Mouse (Mus musculus): ENCODE data around the gene Gm10639. TPM values are rescaled to one million over a fixed set of nuclear protein-coding genes. Genes with fewer than 3 reads are reported as not detected.
"Not testable (repeated sequence)": the region's sequence is repeated elsewhere in the genome, so short reads cannot be mapped to it uniquely, and the experiment has no call there.

Gm10639 gene
- polyA plus RNA-seq, 1 experiment from 2014 or later = not detected

DNA sequence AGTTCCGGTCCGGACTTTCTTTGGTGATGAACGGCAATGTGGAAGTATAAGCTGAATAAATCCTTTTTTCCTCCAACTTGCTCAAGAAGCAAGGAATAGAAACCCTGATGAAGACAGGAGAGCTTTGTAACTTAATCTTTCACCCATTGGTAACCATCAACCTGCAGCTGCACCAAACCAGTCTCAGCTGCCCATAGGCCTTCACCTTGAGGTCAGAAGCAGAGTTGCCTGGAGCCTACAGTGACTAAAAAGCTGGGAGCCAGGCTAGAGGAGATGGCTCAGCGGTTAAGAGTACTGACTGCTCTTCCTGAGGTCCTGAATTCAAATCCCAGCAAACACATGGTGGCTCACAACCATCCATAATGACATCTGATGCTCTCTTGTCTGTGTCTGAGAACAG is 52.8 kb downstream of the Gm10639 start:
- ATAC-seq (replicated peaks; ENCODE audit: extremely low read depth, insufficient read depth, low FRiP score); H3K9ac ChIP-seq (ENCODE audit: low read length); H3K27ac ChIP-seq (ENCODE audit: low read length); H3K4me1 ChIP-seq (ENCODE audit: control insufficient read depth, insufficient read depth, low read length); H3K4me3 ChIP-seq (ENCODE audit: low read length); H3K27me3 ChIP-seq (ENCODE audit: control insufficient read depth, insufficient read depth, low read length); H3K36me3 ChIP-seq (ENCODE audit: control insufficient read depth, insufficient read depth); H3K4me2 ChIP-seq (ENCODE audit: low read depth, low read length); H3K9me3 ChIP-seq (replicated peaks; ENCODE audit: control insufficient read depth, low read length): not testable (repeated sequence)
- 85% methylated on average over 4 of the region's 4 CpGs for WGBS

- not testable (repeated sequence) for H3K4me2 ChIP-seq (ENCODE audit: low read depth, low read length); H3K4me1 ChIP-seq (ENCODE audit: control insufficient read depth, insufficient read depth, low read length); H3K9me3 ChIP-seq (replicated peaks; ENCODE audit: control insufficient read depth, low read length); H3K9ac ChIP-seq (ENCODE audit: low read length); H3K27me3 ChIP-seq (ENCODE audit: control insufficient read depth, insufficient read depth, low read length); H3K4me3 ChIP-seq (ENCODE audit: low read length); H3K27ac ChIP-seq (ENCODE audit: low read length); H3K36me3 ChIP-seq (ENCODE audit: control insufficient read depth, insufficient read depth); ATAC-seq (replicated peaks; ENCODE audit: extremely low read depth, insufficient read depth, low FRiP score)
- WGBS = 83% methylated on average over 9 of the region's 9 CpGs
Observed at GRCm38 (mm10) chr9:78343055-78343454, 53.3 kb downstream of the Gm10639 start.

- not testable (repeated sequence) for H3K9me3 ChIP-seq (replicated peaks; ENCODE audit: control insufficient read depth, low read length); H3K27me3 ChIP-seq (ENCODE audit: control insufficient read depth, insufficient read depth, low read length); ATAC-seq (replicated peaks; ENCODE audit: extremely low read depth, insufficient read depth, low FRiP score); H3K4me1 ChIP-seq (ENCODE audit: control insufficient read depth, insufficient read depth, low read length); H3K27ac ChIP-seq (ENCODE audit: low read length); H3K4me2 ChIP-seq (ENCODE audit: low read depth, low read length); H3K36me3 ChIP-seq (ENCODE audit: control insufficient read depth, insufficient read depth); H3K9ac ChIP-seq (ENCODE audit: low read length); H3K4me3 ChIP-seq (ENCODE audit: low read length)
- WGBS = 55% methylated on average over 3 of the region's 4 CpGs
Observed at GRCm38 (mm10) chr9:78345235-78345634, 55.5 kb downstream of the Gm10639 start.

GRCm38 (mm10) chr9:78347004-78347403 is 57.3 kb downstream of the Gm10639 start:
- no peaks in the 10 kb centered on the region for H3K27me3 ChIP-seq (ENCODE audit: control insufficient read depth, insufficient read depth, low read length)
- ATAC-seq (replicated peaks; ENCODE audit: extremely low read depth, insufficient read depth, low FRiP score) = no peak
- H3K4me3 ChIP-seq (ENCODE audit: low read length) = no peak overlapping the region
- H3K4me2 ChIP-seq (ENCODE audit: low read depth, low read length) = no peak overlapping the region
- 49% methylated on average over 3 of the region's 3 CpGs for WGBS
- no peaks in the 10 kb centered on the region for H3K9me3 ChIP-seq (replicated peaks; ENCODE audit: control insufficient read depth, low read length)
- no peak overlapping the region for H3K27ac ChIP-seq (ENCODE audit: low read length)
- no peaks in the 10 kb centered on the region for H3K36me3 ChIP-seq (ENCODE audit: control insufficient read depth, insufficient read depth)
- no peaks in the 10 kb centered on the region for H3K4me1 ChIP-seq (ENCODE audit: control insufficient read depth, insufficient read depth, low read length)
- no peak overlapping the region for H3K9ac ChIP-seq (ENCODE audit: low read length)

GRCm38 (mm10) chr9:78348206-78349004 is 58.7 kb downstream of the Gm10639 start:
- WGBS = 59% methylated on average over 6 of the region's 6 CpGs
- not testable (repeated sequence) for H3K9me3 ChIP-seq (replicated peaks; ENCODE audit: control insufficient read depth, low read length); H3K4me2 ChIP-seq (ENCODE audit: low read depth, low read length); H3K36me3 ChIP-seq (ENCODE audit: control insufficient read depth, insufficient read depth); H3K27me3 ChIP-seq (ENCODE audit: control insufficient read depth, insufficient read depth, low read length); H3K27ac ChIP-seq (ENCODE audit: low read length); H3K4me3 ChIP-seq (ENCODE audit: low read length); H3K9ac ChIP-seq (ENCODE audit: low read length); H3K4me1 ChIP-seq (ENCODE audit: control insufficient read depth, insufficient read depth, low read length); ATAC-seq (replicated peaks; ENCODE audit: extremely low read depth, insufficient read depth, low FRiP score)

DNA sequence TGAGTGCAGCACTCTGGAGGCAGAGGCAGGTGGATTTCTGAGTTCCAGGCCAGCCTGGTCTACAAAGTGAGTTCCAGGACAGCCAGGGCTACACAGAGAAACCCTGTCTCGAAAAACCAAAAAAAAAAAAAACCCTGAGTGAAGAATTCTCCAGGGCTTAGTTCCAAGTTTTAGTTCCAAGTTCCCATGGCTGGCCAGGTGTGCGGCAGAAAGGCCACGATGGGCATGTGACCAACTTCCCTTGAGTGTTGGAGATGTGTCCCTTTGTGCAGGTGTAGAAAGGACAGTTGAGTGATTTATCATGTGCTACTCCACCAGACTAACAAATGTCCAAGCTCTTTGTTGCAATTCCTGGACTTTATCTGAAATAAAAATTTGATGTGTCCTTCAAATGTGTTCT is 59.4 kb downstream of the Gm10639 start:
- H3K4me2 ChIP-seq (ENCODE audit: low read depth, low read length); ATAC-seq (replicated peaks; ENCODE audit: extremely low read depth, insufficient read depth, low FRiP score); H3K27me3 ChIP-seq (ENCODE audit: control insufficient read depth, insufficient read depth, low read length); H3K4me1 ChIP-seq (ENCODE audit: control insufficient read depth, insufficient read depth, low read length); H3K4me3 ChIP-seq (ENCODE audit: low read length); H3K27ac ChIP-seq (ENCODE audit: low read length); H3K9ac ChIP-seq (ENCODE audit: low read length); H3K9me3 ChIP-seq (replicated peaks; ENCODE audit: control insufficient read depth, low read length); H3K36me3 ChIP-seq (ENCODE audit: control insufficient read depth, insufficient read depth): not testable (repeated sequence)
- 79% methylated on average over 3 of the region's 3 CpGs for WGBS

DNA sequence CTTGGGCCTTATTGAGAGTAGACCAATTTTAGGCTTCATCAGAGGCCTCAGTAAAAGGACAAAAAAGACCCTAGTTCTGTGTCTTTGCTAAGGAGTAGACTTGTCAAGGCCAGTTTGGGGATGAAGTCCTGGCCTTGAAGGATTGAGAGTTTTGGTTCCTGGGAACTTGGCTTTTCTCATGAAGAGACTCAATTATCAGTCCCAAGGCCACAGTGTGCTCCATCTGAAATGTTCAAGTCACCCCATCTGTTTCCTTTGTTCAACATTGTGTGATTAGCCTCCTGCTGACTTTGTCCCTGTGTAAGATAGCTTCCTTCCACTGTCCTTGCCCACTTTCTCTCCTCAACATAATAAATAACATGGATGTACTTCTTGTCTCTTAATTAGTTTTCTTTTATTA is 60.3 kb downstream of the Gm10639 start:
- H3K4me2 ChIP-seq (ENCODE audit: low read depth, low read length); H3K36me3 ChIP-seq (ENCODE audit: control insufficient read depth, insufficient read depth); H3K9ac ChIP-seq (ENCODE audit: low read length); H3K27ac ChIP-seq (ENCODE audit: low read length); H3K4me3 ChIP-seq (ENCODE audit: low read length); H3K4me1 ChIP-seq (ENCODE audit: control insufficient read depth, insufficient read depth, low read length); H3K27me3 ChIP-seq (ENCODE audit: control insufficient read depth, insufficient read depth, low read length); H3K9me3 ChIP-seq (replicated peaks; ENCODE audit: control insufficient read depth, low read length); ATAC-seq (replicated peaks; ENCODE audit: extremely low read depth, insufficient read depth, low FRiP score): not testable (repeated sequence)

DNA sequence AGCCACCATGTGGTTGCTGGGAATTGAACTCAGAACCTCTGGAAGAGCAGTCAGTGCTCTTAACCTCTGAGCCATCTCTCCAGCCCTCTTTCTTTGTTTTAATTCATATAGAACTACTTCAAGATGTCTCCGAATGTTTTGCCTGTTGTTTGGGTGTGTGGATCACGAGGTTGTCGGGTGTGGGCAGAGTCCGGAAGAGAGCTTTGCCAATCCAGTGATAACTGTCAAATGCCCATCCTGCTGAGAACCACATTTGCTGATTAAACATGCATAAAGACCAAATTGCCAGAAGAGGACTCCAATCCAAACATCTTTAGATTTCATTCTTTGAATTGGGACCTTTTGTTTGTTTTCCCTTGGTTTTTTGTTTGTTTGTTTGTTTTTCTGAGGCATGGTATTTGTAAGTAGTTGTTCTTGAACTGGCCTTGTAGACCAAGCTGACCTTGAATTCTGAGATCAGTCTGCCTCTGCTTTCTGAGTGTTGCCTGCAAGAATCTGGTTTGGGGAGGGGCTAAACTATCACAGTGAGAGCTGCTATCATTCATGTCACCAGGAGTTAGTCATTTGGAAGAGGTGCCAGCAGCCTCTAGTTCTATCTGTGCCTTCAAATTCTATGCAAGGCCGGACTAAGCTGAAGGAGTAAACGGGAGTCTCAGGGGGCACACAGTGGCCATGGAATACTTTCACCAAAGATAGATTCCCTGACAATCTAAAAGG is 61.9 kb downstream of the Gm10639 start:
- Histone ChIP-seq H3K9ac (ENCODE audit: low read length) (no peak overlapping the region), H3K36me3 (ENCODE audit: control insufficient read depth, insufficient read depth) (no peaks in the 10 kb centered on the region), H3K27ac (ENCODE audit: low read length) (no peak overlapping the region), H3K27me3 (ENCODE audit: control insufficient read depth, insufficient read depth, low read length) (no peaks in the 10 kb centered on the region), H3K4me3 (ENCODE audit: low read length) (no peak overlapping the region), H3K9me3 (replicated peaks; ENCODE audit: control insufficient read depth, low read length) (no peaks in the 10 kb centered on the region), H3K4me1 (ENCODE audit: control insufficient read depth, insufficient read depth, low read length) (no peaks in the 10 kb centered on the region), H3K4me2 (ENCODE audit: low read depth, low read length) (no peak overlapping the region)
- WGBS = 62% methylated on average over 6 of the region's 6 CpGs
- no peak for ATAC-seq (replicated peaks; ENCODE audit: extremely low read depth, insufficient read depth, low FRiP score)
